Mouse (Mus musculus) liver, adult 2 months (tissue): ENCODE data around the gene Ptges3.

Experiments
- CTCF ChIP-seq: fragments of 200-500 bp; IDR thresholded peaks from 2 replicates; pipeline ENCODE4 v1.5.1; 2011; ENCODE audit warnings: low read depth, low read length, control low read depth
- POLR2A ChIP-seq: fragments of 200-500 bp; IDR thresholded peaks from 2 replicates; pipeline ENCODE4 v1.6.1; 2011; ENCODE audit warnings: low read length, control low read depth; ENCODE audit not compliant: insufficient read depth; ENCODE audit errors: extremely low read depth

DNA sequence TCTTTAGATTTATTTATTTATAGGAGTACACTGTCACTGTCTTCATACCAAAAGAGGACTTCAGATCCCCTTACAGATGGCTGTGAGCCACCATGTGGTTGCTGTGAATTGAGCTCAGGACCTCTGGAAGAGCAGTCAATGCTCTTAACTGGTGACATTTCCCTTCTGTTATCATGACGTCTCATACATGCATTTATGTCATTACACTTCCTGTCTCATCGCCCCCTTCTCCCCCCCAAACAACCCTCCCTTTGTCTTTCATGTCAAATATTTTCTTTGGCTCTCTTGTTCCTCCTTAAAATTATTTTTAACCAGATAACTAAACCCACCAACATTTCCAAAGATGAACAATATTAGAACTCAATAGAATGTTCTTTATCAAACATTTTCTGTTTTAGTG is 27.9 kb upstream of the Ptges3 start:
- TF ChIP-seq POLR2A (no peak), CTCF (no peak)
